Mouse (Mus musculus) erythroblast, adult 5-6 weeks (primary cell): ENCODE results near the gene Ak5. TPM values are rescaled to one million over a fixed set of nuclear protein-coding genes. Genes with fewer than 3 reads are reported as not detected.
"Not testable (repeated sequence)": the region's sequence is repeated elsewhere in the genome, so short reads cannot be mapped to it uniquely, and the experiment has no call there.

Experiments used
- ATAC-seq: replicated peaks from 2 replicates; pipeline ENCODE4 v1.8.0; 2016; ENCODE audit warnings: moderate number of reproducible peaks, mild to moderate bottlenecking, moderate TSS enrichment, inconsistent platforms; ENCODE audit not compliant: poor library complexity, low FRiP score, severe bottlenecking
- total RNA-seq, 2 experiments: library from RNA; stranded (forward) in 1 of 2; stranded (reverse) in 1 of 2; fragments of 150-400 nt in 1 of 2; fragments of 200-764, 138-1000 nt in 1 of 2; gene quantifications; 2 replicates each; pipeline versions ENCODE4 v1.2.3 to v1.2.4; 2015 to 2017; ENCODE audit warnings: low replicate concordance in 2 of 2

Ak5 gene
- total RNA-seq (2015; ENCODE audit: low replicate concordance): not detected in 2 replicates
- not detected in 2 replicates for total RNA-seq (2017; ENCODE audit: low replicate concordance)

DNA sequence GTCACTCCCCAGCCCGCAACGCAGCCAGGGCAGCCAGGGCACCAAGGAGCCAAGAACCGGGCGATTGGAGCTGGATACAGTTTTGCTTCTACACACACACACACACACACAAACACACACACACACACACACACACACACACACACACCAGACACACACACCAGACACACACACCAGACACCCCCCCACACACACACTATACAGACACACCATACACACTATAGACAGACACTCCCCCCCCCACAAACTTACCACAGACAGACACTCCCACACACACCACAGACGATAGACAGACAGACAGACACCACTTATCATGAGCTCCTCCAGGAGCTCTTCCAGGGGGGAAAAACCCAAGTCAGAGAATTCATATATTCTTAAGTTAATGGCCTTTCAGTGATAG is at the start of gene Ak5:
Ak5 (minus strand) TSS at position 122 of the 400 bp plus-strand sequence.
- no peak for ATAC-seq

DNA sequence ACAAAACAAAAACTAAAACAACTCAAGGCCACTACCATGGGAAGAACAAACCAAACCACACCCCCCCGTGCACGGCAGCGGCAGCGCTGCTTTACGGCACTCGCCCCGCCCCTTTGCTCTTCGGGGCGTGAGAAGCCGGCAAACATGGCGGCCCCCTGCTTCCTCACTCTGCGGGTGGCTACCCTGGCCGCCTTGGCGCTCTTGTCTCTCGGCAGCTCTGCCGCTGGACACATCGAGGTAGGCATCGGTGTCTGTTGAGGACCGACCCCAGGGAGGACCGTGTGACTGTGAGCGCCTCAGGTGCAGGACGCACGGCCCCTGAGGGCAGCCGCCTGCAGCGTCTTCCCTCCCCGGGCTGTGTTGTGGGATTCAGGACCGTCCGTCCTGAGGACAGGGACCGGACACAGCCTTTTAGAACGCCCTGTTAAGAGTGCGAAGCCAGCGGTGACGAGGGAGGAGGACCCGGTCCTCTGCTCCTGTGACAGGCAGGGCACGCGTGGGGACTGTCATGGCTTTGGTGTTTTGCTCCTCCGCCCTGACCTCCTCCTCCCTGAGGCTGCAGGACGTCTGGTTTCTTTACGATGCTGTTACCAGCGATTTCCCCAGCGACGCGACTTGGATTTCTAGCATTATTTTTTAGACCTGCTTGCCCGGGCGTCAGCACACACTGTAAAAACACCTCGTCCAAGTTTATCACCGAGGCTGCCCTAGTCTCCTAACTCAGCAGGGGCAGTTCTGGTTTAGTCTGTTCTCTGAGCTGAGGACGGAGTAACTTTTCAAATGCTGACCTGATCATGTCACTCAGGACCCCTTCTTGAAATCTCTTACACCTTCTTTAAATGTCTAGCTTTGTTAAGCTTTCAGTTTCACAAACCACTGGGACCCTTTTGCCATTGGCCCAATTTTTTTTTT is 46.1 kb upstream of the Ak5 start, which contains the start of gene Pigk:
Pigk (plus strand) TSS at position 110 of the 912 bp plus-strand sequence.
- peak; percentile 98 for ATAC-seq

DNA sequence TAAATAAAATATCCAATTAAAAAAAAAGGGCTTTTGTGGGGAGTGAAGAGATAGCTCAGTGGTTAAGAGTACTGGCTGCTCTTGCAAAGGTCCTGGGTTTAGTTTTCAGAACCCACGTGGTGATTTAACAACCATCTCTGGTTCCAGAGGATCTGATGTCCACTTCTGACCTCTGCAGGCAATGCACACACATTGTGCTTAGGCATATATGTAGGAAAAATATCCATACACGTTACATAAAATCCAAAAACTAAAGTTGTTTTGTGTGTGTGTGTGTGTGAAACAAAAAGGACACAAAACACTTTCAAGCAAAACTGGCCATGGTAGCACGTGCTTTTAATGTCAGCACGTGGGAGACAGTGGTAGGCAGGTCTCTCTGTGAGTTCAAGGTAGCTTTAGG is 44.8 kb upstream of the Ak5 start:
- no peak for ATAC-seq

DNA sequence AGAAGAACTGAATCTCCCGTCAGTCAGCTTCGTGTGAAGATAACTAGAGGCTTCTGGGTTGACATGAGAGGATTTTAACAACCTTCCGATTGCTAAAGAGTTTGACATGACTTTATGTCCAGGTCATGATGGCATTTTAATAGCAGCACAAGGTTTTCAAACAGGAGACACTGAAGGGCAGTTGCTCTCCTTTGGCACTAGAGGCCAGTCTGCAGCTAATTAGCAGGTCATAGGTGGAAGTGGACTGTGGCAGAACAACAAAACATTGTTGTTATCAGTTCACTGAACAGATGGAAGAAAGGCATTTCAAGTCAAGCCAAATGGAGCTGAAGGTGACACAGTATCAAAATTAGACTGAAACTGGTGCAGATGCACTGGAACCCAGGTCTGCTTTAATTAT is 41.8 kb upstream of the Ak5 start:
- no peak for ATAC-seq

DNA sequence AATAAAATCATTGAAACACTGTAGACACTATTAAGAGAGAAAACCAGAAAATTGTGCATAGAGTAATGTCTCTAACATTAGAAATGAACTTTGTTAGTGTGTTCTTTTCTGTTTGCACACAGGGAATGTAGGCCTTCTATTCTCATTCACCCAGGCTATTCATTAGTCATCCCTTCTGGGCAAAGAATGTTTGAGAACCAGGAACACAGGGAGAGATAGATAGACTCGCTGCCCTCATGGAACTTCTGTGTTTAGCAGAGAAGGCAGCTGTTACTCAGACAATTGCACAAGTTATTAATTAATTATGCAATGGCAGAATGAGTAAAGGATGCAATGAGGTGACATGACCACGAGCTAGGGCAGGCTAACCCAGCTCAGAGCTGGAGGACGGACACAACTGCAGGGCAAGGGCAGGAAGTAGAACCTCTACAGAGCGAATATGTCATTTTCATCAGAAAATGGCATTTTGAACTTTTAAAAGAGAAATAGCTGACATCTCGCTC is 39.2 kb upstream of the Ak5 start:
- no peak for ATAC-seq

DNA sequence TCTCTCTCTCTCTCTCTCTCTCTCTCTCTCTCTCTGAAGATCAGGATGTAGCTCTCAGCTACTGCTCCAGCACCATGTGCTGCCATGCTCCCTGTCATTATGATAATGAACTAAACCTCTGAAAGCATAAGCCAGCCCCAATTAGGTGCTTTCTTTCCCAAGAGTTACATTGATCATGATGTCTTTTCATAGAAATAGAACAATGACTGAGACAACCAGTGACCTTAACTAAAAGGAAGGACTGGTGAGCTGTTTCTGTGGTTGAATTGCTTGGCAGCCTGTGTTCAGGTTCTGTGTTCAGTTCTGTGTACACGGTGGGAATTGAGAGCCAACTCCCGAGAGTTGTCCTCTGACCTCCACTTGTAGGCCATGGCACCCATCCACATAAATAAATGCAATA is 38.7 kb upstream of the Ak5 start:
- ATAC-seq: no peak

DNA sequence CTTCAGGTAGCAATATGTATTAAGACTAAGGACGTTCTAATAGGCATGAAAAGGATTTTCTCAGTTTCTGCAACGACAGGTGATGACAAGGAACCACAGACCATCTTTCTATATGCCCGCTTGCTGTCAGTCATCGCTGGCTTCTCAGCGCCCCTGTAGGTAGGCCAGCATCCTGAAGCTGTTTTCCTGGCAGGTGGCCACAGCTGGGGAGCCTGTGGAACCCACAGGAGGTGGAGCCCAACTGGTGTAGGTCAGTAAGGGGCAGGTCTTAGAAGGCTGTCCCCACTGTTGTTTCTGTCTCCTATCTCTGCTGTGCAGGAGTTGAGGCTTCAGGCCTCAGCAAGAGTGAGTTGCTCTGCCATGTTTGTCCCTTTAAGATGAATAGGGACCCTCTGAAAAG is 37.7 kb upstream of the Ak5 start:
- no peak for ATAC-seq

DNA sequence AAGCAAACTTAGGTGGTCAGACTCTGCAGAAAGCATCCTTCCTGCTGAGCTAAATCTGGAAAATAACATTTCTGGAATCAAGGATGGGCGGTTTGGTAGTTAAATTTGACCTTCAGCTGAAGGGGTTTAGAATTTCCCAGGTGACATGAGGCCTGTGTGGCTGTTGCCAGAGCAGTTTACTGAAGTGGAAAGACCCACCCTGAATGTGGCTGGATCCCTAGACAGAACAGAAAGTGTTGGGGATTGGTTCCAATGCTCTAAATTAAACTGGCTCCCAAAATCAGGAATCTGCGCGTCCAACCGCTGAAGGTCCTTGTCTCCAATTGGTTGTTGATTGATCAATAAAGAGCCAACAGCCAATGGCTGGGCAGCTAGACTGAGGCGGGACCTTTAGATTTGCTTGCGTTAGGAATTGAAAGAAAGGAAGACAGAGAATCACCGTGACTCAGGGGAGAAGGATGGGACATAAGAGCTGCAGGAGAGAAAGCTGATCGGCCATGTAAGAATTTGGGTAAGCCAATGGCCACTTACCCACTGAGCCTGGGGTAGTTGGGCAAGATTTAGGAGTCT is 34.2 kb upstream of the Ak5 start:
- no peak for ATAC-seq

DNA sequence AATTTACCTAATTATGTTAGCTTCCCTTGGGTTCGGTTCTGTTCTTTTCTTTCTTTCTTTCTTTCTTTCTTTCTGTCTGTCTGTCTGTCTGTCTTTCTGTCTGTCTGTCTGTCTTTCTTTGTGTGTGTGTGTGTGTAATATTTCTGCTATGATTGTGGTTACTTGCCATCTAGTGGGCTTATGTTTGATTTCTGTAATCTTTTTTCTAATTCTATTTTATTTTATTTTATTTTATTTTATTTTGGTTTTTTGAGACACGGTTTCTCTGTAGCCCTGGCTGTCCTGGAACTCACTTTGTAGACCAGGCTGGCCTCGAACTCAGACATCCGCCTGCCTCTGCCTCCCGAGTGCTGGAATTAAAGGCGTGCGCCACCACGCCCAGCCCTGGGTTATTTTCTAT is 33.4 kb upstream of the Ak5 start:
- not testable (repeated sequence) for ATAC-seq

DNA sequence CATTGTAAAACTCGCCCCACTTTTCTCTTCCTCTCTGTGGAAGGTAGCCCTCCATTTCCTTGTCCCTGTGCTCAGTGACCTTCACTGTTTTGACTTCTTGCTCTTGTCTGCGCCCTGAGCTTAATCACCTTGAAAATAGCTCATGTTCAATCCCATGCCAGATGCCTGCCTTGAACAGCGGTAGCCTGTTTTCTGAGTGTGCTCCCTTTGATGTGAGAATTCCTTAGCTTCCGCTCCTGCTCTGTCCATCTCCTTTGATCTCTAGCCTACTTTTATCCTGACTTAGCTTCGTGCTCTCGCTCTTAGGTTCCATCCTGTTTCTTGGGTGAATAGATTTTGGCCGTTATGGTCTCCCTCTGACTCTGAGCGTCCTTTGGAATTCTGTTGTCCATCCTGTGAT is 31.1 kb upstream of the Ak5 start:
- no peak for ATAC-seq

DNA sequence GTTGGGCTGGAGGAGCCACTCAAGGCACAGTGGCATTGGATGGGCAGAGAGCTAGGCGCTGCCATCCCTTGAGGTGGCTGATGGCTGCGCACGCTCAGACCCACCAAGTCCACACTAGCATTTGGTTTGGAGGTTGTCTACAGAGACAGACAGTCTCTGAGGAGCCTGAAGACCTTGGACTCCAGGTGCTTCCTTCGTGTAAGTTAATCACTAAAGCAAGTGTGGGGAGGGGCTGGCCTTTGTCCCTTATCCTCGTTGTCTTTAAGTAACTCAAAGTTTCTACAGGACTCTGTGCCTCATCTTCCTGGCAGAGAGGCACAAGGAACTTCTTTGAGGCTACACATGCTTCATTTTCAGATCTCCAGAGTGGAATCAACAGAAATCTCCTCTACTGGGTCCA is 29.9 kb upstream of the Ak5 start:
- no peak for ATAC-seq

DNA sequence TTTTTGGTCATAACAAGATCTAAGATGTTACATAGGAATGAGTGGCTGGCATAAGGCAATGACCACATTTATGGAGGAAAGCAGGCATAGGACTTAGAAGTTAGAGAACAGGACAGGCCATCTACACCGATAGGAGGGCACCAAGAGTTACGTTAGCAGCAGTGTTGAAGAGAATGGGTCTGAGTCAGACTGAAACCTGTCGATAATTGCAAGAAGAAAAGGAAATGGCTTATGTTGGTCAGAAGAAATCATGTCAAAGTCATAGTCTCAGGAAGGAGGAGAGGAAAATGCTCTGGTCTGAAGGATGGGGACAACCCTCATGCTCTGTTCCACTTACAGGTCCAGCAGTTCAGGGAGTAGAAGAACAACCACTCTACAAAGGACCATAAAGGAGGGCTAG is 26.8 kb upstream of the Ak5 start:
- ATAC-seq: no peak

DNA sequence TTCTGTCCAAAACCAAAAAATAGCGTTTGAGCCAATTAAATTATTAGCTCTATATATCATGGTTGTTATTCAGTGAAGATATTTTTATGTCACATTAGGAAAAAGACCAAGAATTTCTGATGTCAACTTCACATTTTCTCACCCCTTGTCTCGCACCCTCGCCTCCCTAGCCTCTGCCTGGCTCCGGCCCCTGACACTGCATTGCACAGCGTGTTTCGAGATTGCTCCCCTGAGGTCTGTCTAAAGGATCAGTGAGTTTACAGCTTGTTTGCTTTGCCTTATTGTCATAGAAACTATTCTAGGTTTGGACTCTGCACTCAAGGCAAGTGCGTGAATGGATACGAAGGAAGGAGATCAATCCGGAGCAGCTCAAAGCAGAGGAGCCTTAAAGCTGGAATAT is 20.9 kb upstream of the Ak5 start:
- ATAC-seq: no peak

DNA sequence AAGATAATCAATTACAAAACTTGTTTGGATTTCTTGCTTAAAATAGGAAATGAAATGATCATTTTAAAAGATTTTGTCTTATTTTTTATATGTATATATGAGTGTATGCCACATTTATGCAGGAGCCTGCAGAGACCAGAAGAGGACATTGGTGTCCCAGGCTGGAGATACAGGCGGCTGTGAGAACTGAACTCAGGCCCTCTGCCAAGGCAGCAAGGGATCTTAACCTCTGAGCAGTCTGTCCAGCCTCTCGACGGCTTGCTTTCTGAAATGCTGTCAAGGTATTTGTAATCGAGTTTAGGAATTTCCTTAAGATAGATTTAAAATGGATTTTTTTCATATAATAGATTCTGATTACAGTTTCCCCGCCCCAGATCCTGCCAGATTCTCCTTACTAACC is 20.4 kb upstream of the Ak5 start:
- no peak for ATAC-seq

DNA sequence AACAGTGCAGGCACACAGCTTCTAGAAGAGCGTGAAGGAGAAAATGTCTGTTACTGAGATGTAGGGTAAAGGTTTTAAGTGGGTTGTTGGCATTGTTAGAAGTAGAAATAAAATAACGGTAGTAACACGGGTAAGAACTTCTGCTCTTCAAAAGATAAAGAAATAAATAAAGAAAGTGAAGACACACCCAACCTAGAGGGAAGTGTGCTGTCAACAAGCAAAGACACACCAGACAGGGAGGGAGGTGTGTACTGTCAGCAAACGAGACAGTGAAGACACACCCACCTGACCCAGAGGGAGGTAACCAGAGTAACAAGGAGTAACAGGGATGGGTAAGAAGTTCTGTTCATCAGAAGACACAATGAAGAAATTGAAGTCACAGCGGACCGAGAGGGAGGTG is 6.5 kb upstream of the Ak5 start:
- no peak for ATAC-seq

DNA sequence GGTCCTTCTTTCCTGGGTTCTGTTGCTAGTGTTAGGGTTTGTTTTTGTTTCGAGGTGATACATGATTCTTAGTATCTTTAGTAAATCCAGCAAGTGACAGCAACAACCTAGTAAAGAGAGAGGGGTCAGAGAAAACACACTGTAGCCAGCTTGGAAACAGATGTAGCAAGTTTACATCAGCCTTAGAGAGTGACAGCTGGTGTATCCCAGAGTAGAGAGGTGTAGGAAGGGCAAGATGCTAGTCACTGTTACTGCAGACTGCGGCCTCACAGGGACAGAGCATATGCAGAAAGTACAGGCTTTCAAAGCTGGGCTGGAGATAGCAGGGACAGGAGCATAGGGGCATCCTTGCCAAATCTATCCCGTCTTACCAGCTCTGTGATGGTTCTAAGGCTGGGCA is 1.6 kb upstream of the Ak5 start:
- ATAC-seq: no peak

DNA sequence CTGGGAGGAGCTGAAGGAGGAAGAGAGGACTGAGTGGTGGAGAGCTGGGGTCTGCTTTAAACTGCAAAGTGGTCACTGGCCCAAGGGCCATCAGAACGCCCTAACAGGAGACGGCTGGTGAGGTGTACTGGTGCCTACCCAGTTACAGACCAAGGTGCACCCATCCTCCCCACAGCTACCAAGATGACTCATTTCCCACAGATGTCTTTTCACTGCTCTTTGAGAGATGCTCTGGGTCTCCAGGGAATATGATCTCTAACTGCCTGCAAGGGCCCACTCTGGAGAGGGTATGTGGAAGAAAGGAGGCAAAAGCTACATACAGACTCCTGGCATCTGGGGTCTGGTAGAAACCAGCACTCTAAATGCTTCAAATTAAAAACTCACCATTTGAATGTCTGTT is 633 bp upstream of the Ak5 start:
- no peak for ATAC-seq

DNA sequence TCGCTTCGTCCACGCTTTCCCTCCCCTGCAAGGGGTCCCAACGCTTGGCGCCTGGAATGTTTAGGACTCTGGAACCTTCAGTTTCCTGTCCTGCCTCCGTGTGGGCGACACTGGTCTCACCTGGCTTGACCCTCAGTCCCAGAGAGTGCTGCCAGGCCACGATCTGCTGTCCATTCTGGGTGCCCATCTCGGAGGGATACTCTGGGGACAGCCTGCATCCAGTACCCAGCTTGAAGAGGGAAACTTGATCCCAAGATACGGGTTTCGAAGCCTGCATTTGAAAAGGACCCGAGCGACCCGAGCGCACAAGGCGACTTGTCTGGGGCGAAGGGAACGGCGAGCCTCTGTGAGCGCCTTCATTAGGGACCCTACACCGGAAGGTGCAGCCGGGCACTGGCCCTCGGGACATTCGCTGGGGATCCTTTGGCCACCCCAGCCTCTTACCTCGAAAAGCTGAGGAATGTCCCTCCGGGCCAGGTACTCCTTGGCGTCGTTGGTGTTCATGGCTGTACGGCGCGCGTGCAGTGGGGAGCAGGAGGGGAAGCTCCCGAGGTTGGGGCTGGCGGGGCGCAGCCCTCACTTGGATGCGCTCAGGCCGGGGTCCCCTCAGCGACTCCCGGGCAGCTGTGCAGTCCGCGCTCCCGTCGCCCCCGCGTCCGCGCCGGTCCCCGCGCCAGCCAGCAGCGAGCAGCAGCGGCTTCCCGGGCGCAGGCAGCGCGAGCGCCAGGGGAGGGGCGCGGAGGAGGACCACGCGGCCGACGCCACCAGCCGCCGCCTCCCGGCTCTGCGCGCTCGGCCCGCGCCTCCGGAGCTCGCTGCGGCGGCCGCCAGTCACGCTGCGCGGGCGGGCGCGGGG is 576 bp downstream of the Ak5 start:
- ATAC-seq: no peak; the same call in 1 of the 2 replicates

DNA sequence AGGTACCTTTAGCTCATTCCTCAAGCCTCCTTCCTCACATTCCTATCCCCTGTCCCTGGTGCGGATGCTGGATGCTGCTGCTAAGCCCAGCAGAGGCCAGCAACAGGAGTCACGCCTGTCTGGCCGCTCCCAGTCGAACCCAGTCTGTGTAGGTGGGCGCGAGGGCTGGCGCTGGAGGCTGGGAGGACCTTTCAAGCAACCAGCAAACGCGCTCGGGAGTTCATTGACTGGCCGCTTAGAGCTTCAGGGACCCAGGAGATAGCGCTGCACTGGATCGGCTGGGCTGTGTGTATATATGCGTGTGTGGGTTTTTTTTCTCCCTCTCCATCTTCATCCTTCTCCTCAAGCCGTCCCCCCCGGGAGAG is 1.2 kb downstream of the Ak5 start:
- ATAC-seq: no peak

DNA sequence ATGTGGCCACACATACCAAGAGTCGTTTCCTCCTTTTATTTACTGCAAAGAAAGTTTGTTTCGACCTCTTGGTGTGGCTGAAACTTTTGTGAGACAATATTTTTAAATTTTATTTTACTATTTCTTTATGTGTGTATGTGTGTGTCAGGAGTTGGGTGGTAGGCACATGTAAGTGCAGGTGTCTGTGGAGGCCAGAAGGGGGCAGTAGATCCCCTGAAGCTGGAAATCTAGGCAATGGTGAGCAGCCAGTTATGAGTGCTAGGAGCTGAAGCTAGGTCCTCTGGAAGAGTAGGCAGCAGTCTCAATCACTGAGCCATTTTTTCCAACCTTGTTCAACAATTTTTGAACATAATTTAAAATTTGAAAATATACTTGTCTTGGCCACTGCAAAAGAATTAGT is 9.6 kb downstream of the Ak5 start:
- no peak for ATAC-seq
